Mouse (Mus musculus): ENCODE measurements around the gene Armh4.

- TF ChIP-seq CTCF (IDR thresholded peaks at IDR 0.05; ENCODE audit: low read depth) (no peak), EP300 (IDR thresholded peaks at IDR 0.05; ENCODE audit: low read depth) (no peak)
Measured at GRCm38 (mm10) chr14:49783866-49784265, 683 bp upstream of the Armh4 start.
